Comparison of ENCODE assay signal across 12 mouse cellular contexts in genomic region chr7:107841719-107842118, GRCm38 (mm10). TPM values are rescaled to one million over a fixed set of nuclear protein-coding genes. Genes with fewer than 3 reads are reported as not detected.
DNase-seq lines count a peak whose midpoint lies in the region; TF ChIP-seq lines count a peak whose summit lies in the region.
"Had no signal": no experiment of that assay in that cellular context is flagged by ENCODE, and none has a peak within 500 bp of the region (broad histone marks: within the 10 kb centered on the region; RNA-seq: fewer than 3 reads in every experiment).

No protein-coding gene starts in this region.

- 90% methylated on average over 1 of the region's 1 CpGs for WGBS in kidney, adult 2 months
- WGBS in forebrain, embryonic 10.5 days = 78% methylated on average over 1 of the region's 1 CpGs

- no peak overlapping the region for H3K9ac ChIP-seq in CH12.LX (ENCODE audit: insufficient read depth, low read depth)
- H3K9ac ChIP-seq: neural tube, embryonic 12.5 days had no signal

- no peak for TF ChIP-seq EP300 in CH12.LX (IDR thresholded peaks at IDR 0.05; ENCODE audit: low read length)

- in situ Hi-C loops in CH12.LX (cut with MboI; ENCODE audit: low pct_ligation_motif_present, low pct_unique_long_range_greater_than_20kb, low sequenced_read_pairs) = no loop called here

- no peaks in the 10 kb centered on the region for H3K9me3 ChIP-seq in CH12.LX (replicated peaks; ENCODE audit: low read length)
- H3K9me3 ChIP-seq in forebrain, embryonic 10.5 days = no peaks in the 10 kb centered on the region
- H3K9me3 ChIP-seq: neural tube, embryonic 12.5 days had no signal

- TF ChIP-seq CTCF in kidney, adult 2 months (conservative IDR thresholded peaks at IDR 0.05; ENCODE audit: insufficient read depth, insufficient read length, low read depth, low read length) = no peak
- TF ChIP-seq CTCF in CH12.LX (conservative IDR thresholded peaks at IDR 0.05 in 1 of 2, IDR thresholded peaks at IDR 0.05 in 1 of 2; ENCODE audit: low read depth in 2 of 2, low read length in 2 of 2) = peak; percentile 44 to 68; a peak in 3 of 4 replicates

- H3K36me3 ChIP-seq in kidney, adult 2 months (ENCODE audit: control insufficient read depth, insufficient read depth, low read length) = no peaks in the 10 kb centered on the region
- no peaks in the 10 kb centered on the region for H3K36me3 ChIP-seq in CH12.LX (replicated peaks in 1 of 2; ENCODE audit: control insufficient read depth in 1 of 2, insufficient read depth in 1 of 2, low read length in 1 of 2)
- H3K36me3 ChIP-seq in forebrain, embryonic 10.5 days (replicated peaks) = no peaks in the 10 kb centered on the region
- H3K36me3 ChIP-seq: neural tube, embryonic 12.5 days had no signal

- H3K4me3 ChIP-seq in kidney, adult 2 months (ENCODE audit: insufficient read depth, low read depth, low read length) = no peak overlapping the region
- no peak overlapping the region for H3K4me3 ChIP-seq in CH12.LX (replicated peaks in 1 of 3; ENCODE audit: low read depth in 2 of 3, low read length in 2 of 3, poor library complexity in 1 of 3)
- no peak overlapping the region for H3K4me3 ChIP-seq in forebrain, embryonic 10.5 days
- H3K4me3 ChIP-seq: neural tube, embryonic 12.5 days had no signal

- no peaks in the 10 kb centered on the region for H3K27me3 ChIP-seq in kidney, adult 2 months (replicated peaks; ENCODE audit: control insufficient read depth, insufficient read depth, low read length)
- no peaks in the 10 kb centered on the region for H3K27me3 ChIP-seq in CH12.LX (replicated peaks)
- no peaks in the 10 kb centered on the region for H3K27me3 ChIP-seq in forebrain, embryonic 10.5 days (ENCODE audit: poor library complexity, severe bottlenecking)
- H3K27me3 ChIP-seq: neural tube, embryonic 12.5 days had no signal

- DNase-seq in kidney, adult 9 months = peak; percentile 3
- no peak for DNase-seq in kidney, adult 2 months
- DNase-seq in 3T3-L1 (ENCODE audit: low read depth, low spot score) (peak; percentile 25), CH12.LX (ENCODE audit: extremely low read depth) (peak; percentile 38)
- DNase-seq in embryo, embryonic 10.5 days (ENCODE audit: low spot score) = peak; percentile 62
- no peak for DNase-seq in urinary bladder, postnatal 14 days (ENCODE audit: low spot score)
- no peak for DNase-seq in forebrain, embryonic 10.5 days (ENCODE audit: extremely low spot score, low spot score)
- DNase-seq: thymus, adult 2 months had no signal

- peak; percentile 13 for TF ChIP-seq RAD21 in CH12.LX (IDR thresholded peaks at IDR 0.05; ENCODE audit: low read depth, low read length)

- H3K4me2 ChIP-seq in CH12.LX (ENCODE audit: insufficient read depth, low read depth, poor library complexity, severe bottlenecking) = no peak overlapping the region
- H3K4me2 ChIP-seq: neural tube, embryonic 12.5 days had no signal

- H3K79me2 ChIP-seq in CH12.LX (replicated peaks; ENCODE audit: control insufficient read depth, extremely low read depth, insufficient read depth, poor library complexity, severe bottlenecking) = no peaks in the 10 kb centered on the region

- TF ChIP-seq POLR2A in kidney, adult 2 months (IDR thresholded peaks at IDR 0.05; ENCODE audit: low read depth, low read length) = no peak
- TF ChIP-seq POLR2A in CH12.LX (IDR thresholded peaks at IDR 0.05; ENCODE audit: low read depth, low read length) = no peak

- dilution Hi-C loops in CH12.LX (cut with MboI; ENCODE audit: extremely low pct_ligation_motif_present, extremely low pct_unique_long_range_greater_than_20kb, low sequenced_read_pairs) = no loop called here

- no peak overlapping the region for H3K27ac ChIP-seq in kidney, adult 2 months (ENCODE audit: insufficient read depth, low read depth, low read length)
- H3K27ac ChIP-seq in CH12.LX (ENCODE audit: insufficient read depth, low read depth) = no peak overlapping the region
- no peak overlapping the region for H3K27ac ChIP-seq in forebrain, embryonic 10.5 days
- H3K27ac ChIP-seq: neural tube, embryonic 12.5 days had no signal

- H3K4me1 ChIP-seq in kidney, adult 2 months (ENCODE audit: control insufficient read depth, insufficient read depth, low read length) = no peaks in the 10 kb centered on the region
- H3K4me1 ChIP-seq in CH12.LX (ENCODE audit: control insufficient read depth in 1 of 2, insufficient read depth in 2 of 2) = no peaks in the 10 kb centered on the region
- H3K4me1 ChIP-seq in forebrain, embryonic 10.5 days = no peaks in the 10 kb centered on the region
- H3K4me1 ChIP-seq: neural tube, embryonic 12.5 days had no signal

TF ChIP-seq in CH12.LX, 34 proteins besides CTCF, POLR2A, EP300 and RAD21:
- TF ChIP-seq MEF2A (IDR thresholded peaks at IDR 0.05; ENCODE audit: borderline replicate concordance, low read depth, low read length) = no peak
- TF ChIP-seq SMC3 (IDR thresholded peaks at IDR 0.05; ENCODE audit: low read depth, low read length) = peak; percentile 25

RNA-seq across cellular contexts. Expression of gene Olfr470, which starts 5.6 kb away (rescaled TPM):
- polyA plus RNA-seq in kidney, adult 2 months (2012; rRNA removed) = not detected in 2 replicates
- total RNA-seq in CH12.LX (2012; rRNA removed) = not detected in 2 replicates
- not detected in 2 replicates for total RNA-seq in CH12.LX (2014; rRNA removed)
- polyA plus RNA-seq in CH12.LX (2012; ENCODE audit: insufficient read length, low read depth) = not detected in 2 replicates
- not detected in 2 replicates for polyA plus RNA-seq in forebrain, embryonic 10.5 days (2016; fragmentation: Nextera tagmentation; extraction: Ambion mirVana)
- total RNA-seq: heart, adult 8-10 months; left cerebral cortex, postnatal 14 days had no signal
- polyA plus RNA-seq: neural tube, embryonic 12.5 days; thymus, adult 2 months had no signal

RNA-seq across cellular contexts. Expression of gene Olfr469, which starts 16.4 kb away (rescaled TPM):
- not detected in 2 replicates for polyA plus RNA-seq in kidney, adult 2 months (2012; rRNA removed)
- not detected in 2 replicates for total RNA-seq in CH12.LX (2012; rRNA removed)
- not detected in 2 replicates for total RNA-seq in CH12.LX (2014; rRNA removed)
- polyA plus RNA-seq in CH12.LX (2012; ENCODE audit: insufficient read length, low read depth) = not detected in 2 replicates
- not detected in 2 replicates for polyA plus RNA-seq in forebrain, embryonic 10.5 days (2016; fragmentation: Nextera tagmentation; extraction: Ambion mirVana)
- total RNA-seq: heart, adult 8-10 months; left cerebral cortex, postnatal 14 days had no signal
- polyA plus RNA-seq: inflammation-experienced regulatory T-cells, adult 6 months; neural tube, embryonic 12.5 days; thymus, adult 2 months had no signal

RNA-seq across cellular contexts. Expression of gene Olfr467, which starts 29.7 kb away (rescaled TPM):
- polyA plus RNA-seq in kidney, adult 2 months (2012; rRNA removed) = not detected in 2 replicates
- total RNA-seq in CH12.LX (2012; rRNA removed) (not detected in 2 replicates), CH12.LX (2014; rRNA removed) (not detected in 2 replicates)
- polyA plus RNA-seq in CH12.LX (2012; ENCODE audit: insufficient read length, low read depth) = not detected in 2 replicates
- polyA plus RNA-seq in forebrain, embryonic 10.5 days (2016; fragmentation: Nextera tagmentation; extraction: Ambion mirVana) = not detected in 2 replicates
- total RNA-seq: heart, adult 8-10 months; left cerebral cortex, postnatal 14 days had no signal
- polyA plus RNA-seq: inflammation-experienced regulatory T-cells, adult 6 months; neural tube, embryonic 12.5 days; thymus, adult 2 months had no signal

RNA-seq across cellular contexts. Expression of gene Ovch2, which starts 40.7 kb away (rescaled TPM):
- not detected in 2 replicates for polyA plus RNA-seq in kidney, adult 2 months (2012; rRNA removed)
- total RNA-seq in CH12.LX (2012; rRNA removed) = not detected in 2 replicates
- total RNA-seq in CH12.LX (2014; rRNA removed) = not detected in 2 replicates
- not detected in 2 replicates for polyA plus RNA-seq in CH12.LX (2012; ENCODE audit: insufficient read length, low read depth)
- polyA plus RNA-seq in forebrain, embryonic 10.5 days (2016; fragmentation: Nextera tagmentation; extraction: Ambion mirVana) = not detected in 2 replicates
- total RNA-seq: heart, adult 8-10 months; left cerebral cortex, postnatal 14 days had no signal
- polyA plus RNA-seq: inflammation-experienced regulatory T-cells, adult 6 months; neural tube, embryonic 12.5 days; thymus, adult 2 months had no signal

RNA-seq across cellular contexts. Expression of gene Olfr472, which starts 56.0 kb away (rescaled TPM):
- not detected in 2 replicates for polyA plus RNA-seq in kidney, adult 2 months (2012; rRNA removed)
- total RNA-seq in CH12.LX (2012; rRNA removed) (not detected in 2 replicates), CH12.LX (2014; rRNA removed) (not detected in 2 replicates)
- 0.04 TPM in 1 of 2 replicates, not detected in the other for polyA plus RNA-seq in CH12.LX (2012; ENCODE audit: insufficient read length, low read depth)
- polyA plus RNA-seq in forebrain, embryonic 10.5 days (2016; fragmentation: Nextera tagmentation; extraction: Ambion mirVana) = not detected in 2 replicates
- total RNA-seq: heart, adult 8-10 months; left cerebral cortex, postnatal 14 days had no signal
- polyA plus RNA-seq: neural tube, embryonic 12.5 days; thymus, adult 2 months had no signal

Comparison
In these comparisons a context has a peak if more than half of its experiments do, and no peak if none do; other contexts are left out.
1. DNase-seq: peak in kidney, adult 9 months (single experiment), 3T3-L1 (single experiment), CH12.LX (single experiment) and embryo, embryonic 10.5 days (single experiment); none in kidney, adult 2 months (single experiment), urinary bladder, postnatal 14 days (single experiment) and forebrain, embryonic 10.5 days (single experiment).